ENCODE assay signal across 9 mouse cellular contexts in genomic region chr4:152007481-152008147, GRCm38 (mm10). TPM values are rescaled to one million over a fixed set of nuclear protein-coding genes. Genes with fewer than 3 reads are reported as not detected.
A peak's percentile ranks its signal among the peaks of the same experiment; 100 is the strongest.
DNase-seq lines count a peak whose midpoint lies in the region; ATAC-seq and TF ChIP-seq lines count a peak whose summit lies in the region.
"Had no signal": no experiment of that assay in that cellular context is flagged by ENCODE, and none has a peak within 500 bp of the region (broad histone marks: within the 10 kb centered on the region; RNA-seq: fewer than 3 reads in every experiment).

No protein-coding gene starts in this region.

- DNase-seq in left cerebral cortex, adult 2 months (ENCODE audit: extremely low spot score in 1 of 2, low spot score in 2 of 2), result no peak
- no peak for DNase-seq in left cerebral cortex, adult 18-20 months (ENCODE audit: low spot score in 2 of 2)
- DNase-seq in hindbrain, embryonic 14.5 days (ENCODE audit: low spot score), result no peak
- DNase-seq in liver, embryonic 14.5 days (ENCODE audit: low read depth in 3 of 3, low spot score in 3 of 3), result no peak
- DNase-seq in right cerebral cortex, postnatal 36 days (ENCODE audit: low spot score in 2 of 2), result no peak
- no peak for DNase-seq in right cerebral cortex, postnatal 10 days (ENCODE audit: low spot score in 2 of 2)

- peaks cover 44% of the 10 kb centered on the region for H3K4me1 ChIP-seq in embryonic facial prominence, embryonic 13.5 days
- H3K4me1 ChIP-seq in hindbrain, embryonic 14.5 days (replicated peaks; ENCODE audit: control insufficient read depth, insufficient read depth, low read length), result peaks cover 29% of the 10 kb centered on the region
- H3K4me1 ChIP-seq in liver, embryonic 14.5 days (replicated peaks; ENCODE audit: control insufficient read depth in 2 of 2, insufficient read depth in 2 of 2, low read length in 1 of 2), result peaks cover 27 to 28% of the 10 kb centered on the region in 2 experiments
- H3K4me1 ChIP-seq in stomach, embryonic 14.5 days (ENCODE audit: control insufficient read depth, insufficient read depth, low read length), result peaks cover 34% of the 10 kb centered on the region

- H3K27ac ChIP-seq in left cerebral cortex, adult 2 months, result peak overlapping the region; percentile 96
- H3K27ac ChIP-seq in embryonic facial prominence, embryonic 13.5 days, result peak overlapping the region; percentile 88
- H3K27ac ChIP-seq in hindbrain, embryonic 14.5 days, result 0 out of 2 replicates have a peak overlapping the region, but pooled peaks have one; percentile 39
- no peak overlapping the region for H3K27ac ChIP-seq in liver, embryonic 14.5 days
- H3K27ac ChIP-seq in stomach, embryonic 14.5 days (ENCODE audit: low read length), result peak overlapping the region; percentile 88

- no peak for TF ChIP-seq CTCF in left cerebral cortex, adult 2 months (IDR thresholded peaks at IDR 0.05)
- no peak for TF ChIP-seq CTCF in liver, embryonic 14.5 days (IDR thresholded peaks at IDR 0.05; ENCODE audit: low read depth)

- peak overlapping the region; percentile 100 for H3K4me2 ChIP-seq in embryonic facial prominence, embryonic 13.5 days
- H3K4me2 ChIP-seq in hindbrain, embryonic 14.5 days (replicated peaks), result peak overlapping the region; percentile 100
- peak overlapping the region; percentile 100 for H3K4me2 ChIP-seq in liver, embryonic 14.5 days (ENCODE audit: low read depth)
- peak overlapping the region; percentile 100 for H3K4me2 ChIP-seq in stomach, embryonic 14.5 days (replicated peaks; ENCODE audit: low read depth, low read length)

- 3% methylated on average over 8 of the region's 8 CpGs for WGBS in embryonic facial prominence, embryonic 13.5 days
- 7% methylated on average over 8 of the region's 8 CpGs for WGBS in hindbrain, embryonic 14.5 days
- WGBS in liver, embryonic 14.5 days (ENCODE audit: insufficient replicate concordance), result 30% methylated on average over 8 of the region's 8 CpGs
- 6% methylated on average over 8 of the region's 8 CpGs for WGBS in stomach, embryonic 14.5 days

- peak overlapping the region; percentile 78 for H3K4me3 ChIP-seq in left cerebral cortex, adult 2 months
- peak overlapping the region; percentile 75 for H3K4me3 ChIP-seq in embryonic facial prominence, embryonic 13.5 days
- peak overlapping the region; percentile 65 for H3K4me3 ChIP-seq in hindbrain, embryonic 14.5 days (replicated peaks; ENCODE audit: low read length)
- peak overlapping the region in 1 of 2 experiments; percentile 92; a peak in 2 of 4 replicates for H3K4me3 ChIP-seq in liver, embryonic 14.5 days (ENCODE audit: insufficient read depth in 1 of 2, low read depth in 2 of 2, low read length in 2 of 2)
- peak overlapping the region; percentile 68 for H3K4me3 ChIP-seq in stomach, embryonic 14.5 days (ENCODE audit: low read depth, low read length)

- H3K9me3 ChIP-seq in embryonic facial prominence, embryonic 13.5 days, result no peaks in the 10 kb centered on the region
- no peaks in the 10 kb centered on the region for H3K9me3 ChIP-seq in hindbrain, embryonic 14.5 days (ENCODE audit: control insufficient read depth, low read length)
- H3K9me3 ChIP-seq in liver, embryonic 14.5 days (ENCODE audit: control insufficient read depth, low read length), result no peaks in the 10 kb centered on the region
- no peaks in the 10 kb centered on the region for H3K9me3 ChIP-seq in stomach, embryonic 14.5 days (ENCODE audit: control insufficient read depth, low read depth, low read length)

- ATAC-seq in embryonic facial prominence, embryonic 13.5 days (ENCODE audit: insufficient number of reproducible peaks, insufficient read depth, low FRiP score, low TSS enrichment, low read depth), result no peak
- no peak for ATAC-seq in hindbrain, embryonic 14.5 days (ENCODE audit: low FRiP score)
- no peak for ATAC-seq in liver, embryonic 14.5 days (ENCODE audit: insufficient read depth)
- no peak for ATAC-seq in stomach, embryonic 14.5 days (ENCODE audit: insufficient number of reproducible peaks, insufficient read depth, low FRiP score, low read depth)

- peak overlapping the region; percentile 78 for H3K9ac ChIP-seq in embryonic facial prominence, embryonic 13.5 days
- H3K9ac ChIP-seq in hindbrain, embryonic 14.5 days, result 0 out of 2 replicates have a peak overlapping the region, but pooled peaks have one; percentile 67
- H3K9ac ChIP-seq in liver, embryonic 14.5 days (replicated peaks), result peak overlapping the region; percentile 61
- H3K9ac ChIP-seq in stomach, embryonic 14.5 days (replicated peaks; ENCODE audit: low read depth, low read length), result no peak overlapping the region

- peaks cover 7% of the 10 kb centered on the region for H3K36me3 ChIP-seq in embryonic facial prominence, embryonic 13.5 days
- no peaks in the 10 kb centered on the region for H3K36me3 ChIP-seq in hindbrain, embryonic 14.5 days (replicated peaks; ENCODE audit: control insufficient read depth, insufficient read depth)
- no peaks in the 10 kb centered on the region; the same call in 1 of the 2 replicates for H3K36me3 ChIP-seq in liver, embryonic 14.5 days (replicated peaks; ENCODE audit: control insufficient read depth, insufficient read depth, low read depth)
- peaks cover 4% of the 10 kb centered on the region; the same call in 1 of the 2 replicates for H3K36me3 ChIP-seq in stomach, embryonic 14.5 days (ENCODE audit: control insufficient read depth, insufficient read depth, low read length)

- peaks cover 14% of the 10 kb centered on the region for H3K27me3 ChIP-seq in embryonic facial prominence, embryonic 13.5 days
- H3K27me3 ChIP-seq in hindbrain, embryonic 14.5 days (ENCODE audit: control insufficient read depth, insufficient read depth, low read length), result peaks cover 37% of the 10 kb centered on the region
- H3K27me3 ChIP-seq in liver, embryonic 14.5 days (ENCODE audit: control insufficient read depth, insufficient read depth, low read length), result peaks cover 15% of the 10 kb centered on the region
- H3K27me3 ChIP-seq in stomach, embryonic 14.5 days (ENCODE audit: control insufficient read depth, insufficient read depth, low read length), result no peaks in the 10 kb centered on the region

- no peak for TF ChIP-seq EP300 in liver, embryonic 14.5 days (IDR thresholded peaks at IDR 0.05; ENCODE audit: low read depth)

- intact Hi-C loops in left cerebral cortex, adult 2 months (cut with DNase I), result no loop called here

RNA-seq across cellular contexts. Expression of gene Klhl21, which starts 1.0 kb away (rescaled TPM):
- 10 to 100 TPM; 18.5 to 19.3 TPM for total RNA-seq in left cerebral cortex, adult 2 months (2021)
- 10 to 100 TPM; 20.2 to 20.3 TPM for total RNA-seq in left cerebral cortex, adult 18-20 months (2021)
- 10.1 TPM in 2 replicates for polyA plus RNA-seq in embryonic facial prominence, embryonic 13.5 days (2015; fragmentation: Nextera tagmentation; extraction: Ambion mirVana)
- 2.5 and 3.2 TPM in 2 replicates for polyA plus RNA-seq in hindbrain, embryonic 14.5 days (2014; fragmentation: Nextera tagmentation; extraction: Ambion mirVana)
- polyA plus RNA-seq in liver, embryonic 14.5 days (2012; rRNA removed), result 4.4 and 5.3 TPM in 2 replicates
- polyA plus RNA-seq in liver, embryonic 14.5 days (2014; fragmentation: Nextera tagmentation; extraction: Ambion mirVana), result 2.3 and 2.8 TPM in 2 replicates
- polyA plus RNA-seq in stomach, embryonic 14.5 days (2014; fragmentation: Nextera tagmentation; extraction: Ambion mirVana), result 5.8 and 7.3 TPM in 2 replicates

RNA-seq across cellular contexts. Expression of gene Phf13, which starts 11.6 kb away (rescaled TPM):
- total RNA-seq in left cerebral cortex, adult 2 months (2021), result 10 to 100 TPM; 18.9 to 19.6 TPM
- total RNA-seq in left cerebral cortex, adult 18-20 months (2021), result 10 to 100 TPM; 17.8 to 19.5 TPM
- polyA plus RNA-seq in embryonic facial prominence, embryonic 13.5 days (2015; fragmentation: Nextera tagmentation; extraction: Ambion mirVana), result 38.0 and 38.1 TPM in 2 replicates
- polyA plus RNA-seq in hindbrain, embryonic 14.5 days (2014; fragmentation: Nextera tagmentation; extraction: Ambion mirVana), result 20.6 and 26.4 TPM in 2 replicates
- 2.8 and 2.9 TPM in 2 replicates for polyA plus RNA-seq in liver, embryonic 14.5 days (2012; rRNA removed)
- polyA plus RNA-seq in liver, embryonic 14.5 days (2014; fragmentation: Nextera tagmentation; extraction: Ambion mirVana), result 3.7 and 5.2 TPM in 2 replicates
- 22.7 and 22.8 TPM in 2 replicates for polyA plus RNA-seq in stomach, embryonic 14.5 days (2014; fragmentation: Nextera tagmentation; extraction: Ambion mirVana)

RNA-seq across cellular contexts. Expression of gene Thap3, which starts 18.8 kb away (rescaled TPM):
- 10 to 100 TPM; 19.2 to 20.7 TPM for total RNA-seq in left cerebral cortex, adult 2 months (2021)
- total RNA-seq in left cerebral cortex, adult 18-20 months (2021), result 10 to 100 TPM; 16.9 to 23.7 TPM
- 56.3 and 61.2 TPM in 2 replicates for polyA plus RNA-seq in embryonic facial prominence, embryonic 13.5 days (2015; fragmentation: Nextera tagmentation; extraction: Ambion mirVana)
- 22.2 and 25.1 TPM in 2 replicates for polyA plus RNA-seq in hindbrain, embryonic 14.5 days (2014; fragmentation: Nextera tagmentation; extraction: Ambion mirVana)
- polyA plus RNA-seq in liver, embryonic 14.5 days (2012; rRNA removed), result 4.8 and 5.0 TPM in 2 replicates
- polyA plus RNA-seq in liver, embryonic 14.5 days (2014; fragmentation: Nextera tagmentation; extraction: Ambion mirVana), result 4.5 and 5.2 TPM in 2 replicates
- polyA plus RNA-seq in stomach, embryonic 14.5 days (2014; fragmentation: Nextera tagmentation; extraction: Ambion mirVana), result 35.6 and 38.2 TPM in 2 replicates

RNA-seq across cellular contexts. Expression of gene Zbtb48, which starts 19.9 kb away (rescaled TPM):
- 10 to 100 TPM; 13.6 to 13.9 TPM for total RNA-seq in left cerebral cortex, adult 2 months (2021)
- total RNA-seq in left cerebral cortex, adult 18-20 months (2021), result 10 to 100 TPM; 12.3 to 12.7 TPM
- 17.5 and 22.9 TPM in 2 replicates for polyA plus RNA-seq in embryonic facial prominence, embryonic 13.5 days (2015; fragmentation: Nextera tagmentation; extraction: Ambion mirVana)
- polyA plus RNA-seq in hindbrain, embryonic 14.5 days (2014; fragmentation: Nextera tagmentation; extraction: Ambion mirVana), result 19.1 and 20.7 TPM in 2 replicates
- polyA plus RNA-seq in liver, embryonic 14.5 days (2012; rRNA removed), result 8.2 and 10.7 TPM in 2 replicates
- 6.4 and 8.8 TPM in 2 replicates for polyA plus RNA-seq in liver, embryonic 14.5 days (2014; fragmentation: Nextera tagmentation; extraction: Ambion mirVana)
- polyA plus RNA-seq in stomach, embryonic 14.5 days (2014; fragmentation: Nextera tagmentation; extraction: Ambion mirVana), result 18.0 and 21.8 TPM in 2 replicates

RNA-seq across cellular contexts. Expression of gene Tas1r1, which starts 30.8 kb away (rescaled TPM):
- under 1 TPM; 0.49 to 0.95 TPM for total RNA-seq in left cerebral cortex, adult 2 months (2021)
- total RNA-seq in left cerebral cortex, adult 18-20 months (2021), result under 1 TPM; 0.49 to 0.68 TPM
- 0.55 and 0.59 TPM in 2 replicates for polyA plus RNA-seq in embryonic facial prominence, embryonic 13.5 days (2015; fragmentation: Nextera tagmentation; extraction: Ambion mirVana)
- 0.90 and 1.0 TPM in 2 replicates for polyA plus RNA-seq in hindbrain, embryonic 14.5 days (2014; fragmentation: Nextera tagmentation; extraction: Ambion mirVana)
- 0.03 and 0.06 TPM in 2 replicates for polyA plus RNA-seq in liver, embryonic 14.5 days (2012; rRNA removed)
- not detected in 2 replicates for polyA plus RNA-seq in liver, embryonic 14.5 days (2014; fragmentation: Nextera tagmentation; extraction: Ambion mirVana)
- polyA plus RNA-seq in stomach, embryonic 14.5 days (2014; fragmentation: Nextera tagmentation; extraction: Ambion mirVana), result 0.30 and 0.34 TPM in 2 replicates
- total RNA-seq: neutrophil, adult 5-6 weeks had no signal
